Mouse (Mus musculus): ENCODE measurements at regions not wholly inside any gene's neighbourhood (a gene's known extent, or its start where the extent isn't known, plus 50 kb on each side); places are given as distances from the start of the nearest gene placed in this dataset.

DNA sequence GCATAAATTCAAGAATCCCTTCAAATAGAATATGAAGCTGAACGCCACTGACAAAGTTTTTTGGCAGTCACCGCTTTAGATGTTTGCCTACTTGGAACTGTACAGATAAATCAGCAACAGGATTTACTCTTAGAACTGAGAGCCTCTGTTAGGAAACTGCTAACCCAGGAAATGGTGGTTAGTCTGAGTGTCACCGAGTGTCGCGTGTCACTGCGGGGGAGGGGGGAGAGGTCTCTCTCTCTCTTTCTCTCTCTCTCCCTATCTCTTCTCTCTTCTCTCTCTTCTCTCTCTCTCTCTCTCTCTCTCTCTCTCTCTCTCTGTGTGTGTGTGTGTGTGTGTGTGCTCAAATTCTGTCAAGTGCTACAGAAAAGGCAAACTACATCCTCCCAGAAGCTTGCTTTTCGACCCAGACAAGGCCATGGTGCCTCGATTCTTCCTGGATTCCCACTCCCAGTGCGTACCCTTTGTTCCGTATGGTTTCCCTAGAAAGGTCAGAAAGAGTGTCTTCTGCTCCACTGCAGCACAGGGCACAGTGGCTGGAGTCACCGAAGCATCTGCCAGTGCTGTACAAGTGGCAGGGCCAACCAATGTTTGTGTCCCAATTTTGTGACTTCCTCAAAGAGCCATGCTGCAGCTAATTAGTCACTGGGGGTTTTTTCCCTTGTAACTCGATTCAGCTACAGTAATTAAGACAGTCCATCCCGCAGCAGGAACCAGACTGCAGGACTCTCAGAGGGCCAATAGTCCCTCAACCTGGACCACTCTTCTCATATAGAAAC is 87.0 kb downstream of the Cog6 start:
- Histone ChIP-seq H3K27ac (no peak overlapping the region), H3K4me3 (no peak overlapping the region)
- intact Hi-C loops (cut with DNase I) = loop anchor here (5.0 kb wide), 1 partner anchor 37 kb away; no protein-coding TSS in a partner anchor
- TF ChIP-seq CTCF (IDR thresholded peaks at IDR 0.05) = no peak
- DNase-seq = no peak

DNA sequence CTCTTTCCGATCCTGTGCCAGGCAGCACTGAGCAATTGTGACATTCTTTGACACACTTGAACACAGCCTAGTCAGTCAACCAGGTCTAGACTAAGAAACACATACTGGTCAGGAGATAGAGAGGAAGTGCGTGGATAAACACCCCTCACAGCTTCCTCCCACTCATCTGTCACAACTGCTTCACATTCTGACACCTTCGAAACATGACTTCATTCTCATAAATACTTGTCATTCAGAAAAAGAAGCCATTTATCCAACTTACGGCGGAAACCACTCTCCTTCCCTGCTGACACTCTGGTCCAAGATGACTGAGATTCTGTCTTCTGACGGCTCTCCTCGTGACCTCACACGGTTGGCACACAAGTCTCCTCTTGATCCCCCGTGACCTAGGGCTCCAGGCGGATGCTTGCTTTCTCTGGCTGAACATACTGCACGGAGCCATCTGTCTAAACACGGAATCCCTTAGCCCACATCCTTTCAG is 89.6 kb downstream of the Cog6 start:
- no peak for TF ChIP-seq CTCF (IDR thresholded peaks at IDR 0.05)
- DNase-seq = no peak
- H3K27ac ChIP-seq = no peak overlapping the region
- no peak overlapping the region for H3K4me3 ChIP-seq
- intact Hi-C loops (cut with DNase I) = no loop called here

DNA sequence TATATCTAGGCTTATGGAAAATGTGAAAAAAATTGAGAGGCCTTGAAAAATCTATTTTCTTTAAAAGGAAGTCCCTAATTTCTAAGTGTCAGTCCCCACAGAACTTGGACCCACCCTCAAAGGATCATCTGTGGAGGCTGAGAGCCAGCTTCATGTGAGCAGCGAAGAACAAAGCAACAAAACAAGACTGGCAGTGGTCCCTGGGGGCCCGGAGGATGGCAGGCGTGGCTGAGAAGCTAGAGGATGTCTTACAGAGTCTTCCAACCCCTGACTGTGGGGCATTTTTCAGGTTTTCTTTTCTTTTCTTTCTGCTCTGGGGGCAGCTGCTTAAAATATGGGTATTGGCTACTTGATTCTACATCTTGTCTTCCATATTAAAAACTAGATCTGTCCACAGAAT is 90.5 kb downstream of the Cog6 start:
- TF ChIP-seq CTCF (IDR thresholded peaks at IDR 0.05) = no peak
- DNase-seq = no peak
- intact Hi-C loops (cut with DNase I) = no loop called here
- H3K27ac ChIP-seq = no peak overlapping the region
- H3K4me3 ChIP-seq = no peak overlapping the region

DNA sequence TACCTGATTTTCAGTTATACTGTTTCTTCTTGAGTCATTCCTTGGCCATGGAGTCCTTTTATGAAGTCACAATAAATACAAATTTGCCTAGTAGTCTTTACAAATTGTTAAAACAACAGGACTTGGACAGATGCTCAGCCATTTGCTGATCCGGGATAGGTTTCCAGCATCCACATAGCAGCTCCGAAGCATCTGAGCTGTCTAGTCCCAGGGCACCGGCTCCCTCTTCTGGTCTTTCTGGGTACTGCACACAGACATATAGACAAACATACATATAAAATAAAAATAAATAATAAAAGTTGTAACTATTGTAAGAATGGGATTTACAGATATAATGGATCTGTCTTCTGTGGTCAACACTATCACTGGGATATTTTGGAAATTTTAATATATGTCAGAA is 91.8 kb downstream of the Cog6 start:
- Histone ChIP-seq H3K4me3 (no peak overlapping the region), H3K27ac (no peak overlapping the region)
- intact Hi-C loops (cut with DNase I) = no loop called here
- TF ChIP-seq CTCF (IDR thresholded peaks at IDR 0.05) = peak; percentile 72
- peak; percentile 18 for DNase-seq

DNA sequence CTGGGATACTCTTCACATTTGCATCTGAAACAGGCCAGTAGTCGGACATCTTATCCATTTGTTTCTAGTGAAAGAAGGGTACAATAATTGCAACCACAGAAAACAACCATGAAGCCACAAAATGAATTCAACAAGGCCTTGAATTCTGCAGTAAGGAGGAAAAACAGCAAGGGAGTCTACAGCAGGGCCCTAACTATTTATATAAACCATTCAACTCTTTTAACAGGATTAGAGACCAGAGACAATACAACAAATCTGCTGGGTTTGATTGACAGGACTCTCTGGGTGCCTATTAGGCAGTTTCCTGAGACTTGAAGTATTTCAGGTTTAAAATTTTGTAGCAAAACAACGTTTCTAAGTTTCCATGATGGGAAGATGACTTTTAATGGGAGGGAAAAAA is 92.4 kb downstream of the Cog6 start:
- no peak for DNase-seq
- Histone ChIP-seq H3K27ac (no peak overlapping the region), H3K4me3 (no peak overlapping the region)
- TF ChIP-seq CTCF (IDR thresholded peaks at IDR 0.05) = no peak
- intact Hi-C loops (cut with DNase I) = no loop called here

DNA sequence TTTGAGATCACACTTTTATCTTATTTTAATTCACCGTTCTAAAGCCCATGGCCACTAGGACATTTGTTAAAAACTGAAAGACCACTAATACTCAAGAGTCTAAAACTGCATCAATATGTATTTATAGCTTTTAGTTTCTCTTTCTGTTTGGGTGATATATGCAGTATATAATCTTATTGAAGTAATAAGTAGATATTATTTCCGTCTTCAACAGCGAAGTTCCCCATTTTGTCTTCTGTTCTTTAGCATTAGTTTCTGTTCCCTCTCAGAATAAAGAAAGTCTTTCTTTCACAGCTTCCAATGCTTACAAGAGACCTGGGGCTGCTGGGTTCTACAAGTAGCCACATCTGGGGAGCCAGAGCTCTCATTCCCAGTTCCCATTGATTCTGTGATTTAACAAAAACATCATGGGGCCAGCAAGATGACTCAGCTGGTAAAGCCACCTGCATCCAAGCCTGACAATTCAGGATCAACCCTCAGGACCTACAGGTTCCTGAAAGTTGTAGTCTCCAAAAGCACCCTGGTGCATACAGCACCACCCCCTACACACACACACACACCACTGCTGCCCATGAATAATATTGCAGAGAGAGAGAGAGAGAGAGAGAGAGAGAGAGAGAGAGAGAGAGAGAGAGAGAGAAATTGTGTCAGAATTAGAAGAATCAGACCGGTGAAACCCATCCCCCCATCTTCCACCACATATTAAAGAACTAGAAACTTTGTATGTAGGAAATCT is 93.0 kb downstream of the Cog6 start:
- no peak for DNase-seq
- H3K4me3 ChIP-seq = no peak overlapping the region
- intact Hi-C loops (cut with DNase I) = no loop called here
- no peak overlapping the region for H3K27ac ChIP-seq
- TF ChIP-seq CTCF (IDR thresholded peaks at IDR 0.05) = no peak

DNA sequence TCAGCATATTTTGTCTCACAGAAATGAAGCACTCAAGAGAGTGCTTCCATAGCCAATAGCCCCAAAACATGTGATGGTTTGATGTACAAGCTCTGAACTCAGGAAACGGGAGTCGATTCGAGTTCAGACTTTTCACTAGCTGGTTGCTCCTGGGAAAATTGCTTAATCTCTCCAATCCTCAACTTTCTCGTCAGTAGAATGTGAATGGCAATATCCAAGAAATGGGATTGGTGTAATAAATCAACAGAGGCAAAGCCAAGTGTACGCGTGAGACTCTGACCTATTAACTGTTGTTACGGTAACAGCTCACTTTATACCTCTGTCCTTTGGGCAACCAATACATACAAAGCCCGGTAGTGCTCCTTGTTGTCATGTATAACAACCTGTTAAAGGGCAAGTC is 94.6 kb downstream of the Cog6 start:
- TF ChIP-seq CTCF (IDR thresholded peaks at IDR 0.05) = no peak
- H3K4me3 ChIP-seq = no peak overlapping the region
- no peak overlapping the region for H3K27ac ChIP-seq
- intact Hi-C loops (cut with DNase I) = no loop called here
- no peak for DNase-seq

DNA sequence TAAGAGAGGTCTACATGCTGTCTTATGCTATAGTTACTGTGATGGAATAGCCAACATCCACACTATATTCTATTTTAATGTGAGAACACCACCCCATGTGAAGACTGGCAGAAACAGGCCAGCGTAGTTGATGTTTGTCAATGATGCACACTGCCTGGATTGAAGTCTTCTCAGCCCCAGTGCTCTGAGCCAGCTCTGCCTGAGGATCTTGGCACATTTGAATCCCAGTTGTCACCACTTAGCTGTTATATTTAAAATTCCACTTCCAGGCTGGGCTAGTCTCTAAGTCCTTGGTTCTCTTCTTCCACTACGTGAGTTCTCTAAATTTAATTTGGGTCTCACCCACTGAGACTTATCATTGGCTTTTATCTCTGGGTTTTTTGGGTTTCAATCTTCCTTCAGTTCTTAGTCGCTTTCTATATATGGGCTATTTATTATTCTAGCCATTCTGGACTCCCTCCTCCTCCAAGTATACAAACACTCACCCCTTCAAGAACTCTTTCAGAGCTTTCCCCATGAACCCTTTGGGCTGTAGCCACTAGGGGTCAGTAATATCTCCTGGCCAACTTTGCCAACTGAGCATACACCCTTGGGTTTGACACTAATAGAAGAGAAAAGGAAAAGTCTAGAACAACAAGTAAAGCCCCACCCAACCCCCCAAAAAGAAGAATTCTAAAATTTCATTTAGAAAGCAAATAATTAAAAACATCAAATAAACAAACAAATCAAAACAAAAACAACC is 110.0 kb downstream of the Cog6 start:
- Histone ChIP-seq H3K27ac (no peak overlapping the region), H3K4me3 (no peak overlapping the region)
- TF ChIP-seq CTCF (IDR thresholded peaks at IDR 0.05) = peak; percentile 52
- no peak for DNase-seq
- intact Hi-C loops (cut with DNase I) = no loop called here

DNA sequence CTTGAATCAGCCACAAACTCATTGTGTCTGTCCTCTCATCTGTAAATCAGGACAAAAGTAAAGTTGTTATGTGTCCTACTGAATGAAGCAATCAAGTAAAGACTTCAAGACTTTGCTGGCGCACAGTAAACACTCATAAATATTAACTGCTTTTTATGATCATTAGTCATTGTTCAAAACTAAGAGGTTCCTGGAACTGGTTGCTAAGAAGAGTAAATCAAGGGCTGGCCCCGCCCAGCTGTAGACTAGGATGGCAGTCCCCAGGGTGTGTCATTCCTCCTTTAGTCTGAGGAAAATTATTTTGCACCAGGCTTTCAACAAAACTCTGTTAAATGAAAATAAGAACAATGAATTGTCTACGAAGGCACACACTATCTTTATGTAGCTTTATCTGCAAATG is 113.0 kb downstream of the Cog6 start:
- TF ChIP-seq CTCF (IDR thresholded peaks at IDR 0.05) = no peak
- H3K27ac ChIP-seq = no peak overlapping the region
- H3K4me3 ChIP-seq = no peak overlapping the region
- intact Hi-C loops (cut with DNase I) = no loop called here
- no peak for DNase-seq

DNA sequence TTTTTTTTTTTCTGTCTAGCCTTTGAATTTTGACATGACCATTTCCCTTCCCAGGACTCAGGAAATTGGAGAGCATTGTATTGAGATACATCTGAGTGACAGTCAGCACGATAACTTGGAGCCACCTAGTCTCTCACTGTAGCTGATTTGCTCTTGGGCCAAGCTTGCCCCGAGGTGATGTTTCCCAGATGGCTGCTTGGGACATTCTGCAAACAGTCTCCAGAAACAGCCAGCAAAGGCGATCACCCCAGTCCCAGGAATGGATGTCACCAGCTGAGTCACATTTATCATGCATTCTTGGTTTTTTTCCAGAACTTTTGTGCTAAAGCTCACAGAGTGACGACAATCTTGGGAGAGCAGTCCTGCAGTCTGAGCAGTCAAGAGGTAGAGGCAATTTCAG is 119.4 kb downstream of the Cog6 start:
- no peak for DNase-seq
- intact Hi-C loops (cut with DNase I) = no loop called here
- no peak overlapping the region for H3K27ac ChIP-seq

DNA sequence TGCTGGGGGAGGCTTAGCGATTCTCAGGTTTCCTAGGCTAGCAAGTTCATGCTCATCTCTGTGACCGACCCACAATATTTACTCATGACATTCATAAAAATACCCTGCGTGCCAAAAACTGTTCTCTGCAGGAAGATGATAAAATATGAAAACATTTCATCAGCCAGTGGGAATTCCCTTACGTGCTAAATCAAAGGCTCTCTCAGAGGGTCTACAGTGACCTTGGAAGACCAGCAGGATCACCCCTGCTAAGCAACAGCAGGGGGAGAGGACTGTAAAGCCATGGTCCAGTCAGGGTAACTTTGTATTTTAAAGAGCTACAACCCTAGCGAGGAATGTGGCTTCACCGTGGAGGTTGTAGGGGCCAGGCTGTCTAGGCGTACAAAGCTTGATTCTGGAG is 120.6 kb downstream of the Cog6 start:
- Histone ChIP-seq H3K27ac (no peak overlapping the region), H3K4me3 (no peak overlapping the region)
- no peak for TF ChIP-seq CTCF (IDR thresholded peaks at IDR 0.05)
- intact Hi-C loops (cut with DNase I) = no loop called here
- no peak for DNase-seq

More for the DNA sequence above, 119.4 kb downstream of the Cog6 start:
- TF ChIP-seq CTCF (IDR thresholded peaks at IDR 0.05) = no peak
- H3K4me3 ChIP-seq = no peak overlapping the region

DNA sequence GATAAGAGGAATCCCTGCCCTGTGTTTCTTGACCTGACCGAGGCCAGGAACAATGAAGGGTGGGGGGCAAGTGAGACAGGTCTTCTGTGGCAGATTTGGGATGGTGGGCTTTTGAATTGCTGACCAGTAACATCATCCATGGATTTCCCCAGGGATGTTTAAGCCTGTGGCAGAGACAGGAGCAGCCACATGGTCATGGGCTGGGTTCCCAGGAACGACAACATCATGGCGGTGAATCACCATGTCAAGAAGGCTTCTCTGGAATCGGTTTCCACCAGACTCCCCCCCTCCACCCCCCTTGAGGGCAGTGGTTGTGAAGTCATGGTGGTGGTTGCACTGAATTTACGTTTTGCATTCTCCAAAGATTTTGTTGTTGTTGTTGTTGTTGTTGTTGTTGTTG is 121.3 kb downstream of the Cog6 start:
- no peak for TF ChIP-seq CTCF (IDR thresholded peaks at IDR 0.05)
- DNase-seq = no peak
- Histone ChIP-seq H3K4me3 (no peak overlapping the region), H3K27ac (no peak overlapping the region)
- intact Hi-C loops (cut with DNase I) = no loop called here

DNA sequence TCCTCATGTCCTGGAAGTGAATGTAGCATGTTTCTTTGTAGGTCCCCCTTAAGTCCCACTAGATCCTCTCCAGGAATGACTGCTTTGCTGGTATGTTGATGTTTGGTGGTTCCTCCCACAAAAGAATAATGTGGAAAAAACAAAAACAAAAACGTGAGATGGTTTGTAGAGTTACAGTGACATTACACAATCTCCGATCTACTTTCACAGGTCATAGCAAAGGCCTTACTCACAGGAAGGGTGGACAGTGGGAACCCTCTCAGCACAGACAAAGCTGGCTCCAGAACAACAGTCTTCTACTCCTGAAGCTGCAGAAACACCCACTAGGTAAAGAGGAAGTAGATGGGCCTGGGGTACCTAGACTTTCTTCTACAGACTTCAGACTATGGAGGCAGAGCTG is 122.2 kb downstream of the Cog6 start:
- no peak for TF ChIP-seq CTCF (IDR thresholded peaks at IDR 0.05)
- Histone ChIP-seq H3K4me3 (no peak overlapping the region), H3K27ac (no peak overlapping the region)
- no peak for DNase-seq
- intact Hi-C loops (cut with DNase I) = no loop called here
